Mouse (Mus musculus) liver, embryonic 16.5 days (tissue): ENCODE data around the gene Cdkn2aip. TPM values are rescaled to one million over a fixed set of nuclear protein-coding genes. Genes with fewer than 3 reads are reported as not detected.
A peak's percentile ranks its signal among the peaks of the same experiment; 100 is the strongest.

ENCODE experiments used
- ATAC-seq: fragments of 200-750 bp; cut with Nextera tagmentation; 2 replicates; pipeline ENCODE4 v1.8.0; 2017; ENCODE audit warnings: low read depth, mild to moderate bottlenecking, moderate number of reproducible peaks, moderate library complexity
- H3K27ac ChIP-seq: fragments of 300-500 bp; sonication (generic); 2 replicates; pipeline ENCODE4 v1.5.1; 2014; ENCODE audit warnings: mild to moderate bottlenecking, low read length
- H3K27me3 ChIP-seq: fragments of 300-500 bp; sonication (generic); 2 replicates; pipeline ENCODE4 v1.6.1; 2014; ENCODE audit warnings: low read depth, low read length, mixed read lengths; ENCODE audit not compliant: control insufficient read depth, insufficient read depth
- H3K36me3 ChIP-seq: fragments of 300-500 bp; sonication (generic); 2 replicates; pipeline ENCODE4 v1.6.1; 2014; ENCODE audit warnings: mild to moderate bottlenecking; ENCODE audit not compliant: control insufficient read depth, insufficient read depth
- H3K4me1 ChIP-seq: fragments of 300-500 bp; sonication (generic); 2 replicates; pipeline ENCODE4 v1.6.1; 2014; ENCODE audit warnings: low read depth, low read length, mixed read lengths; ENCODE audit not compliant: control insufficient read depth
- H3K4me2 ChIP-seq: fragments of 300-500 bp; sonication (generic); 2 replicates; pipeline ENCODE4 v1.6.1; 2014; ENCODE audit warnings: low read depth, low read length, mixed read lengths
- H3K4me3 ChIP-seq: fragments of 300-500 bp; sonication (generic); 2 replicates; pipeline ENCODE4 v1.5.1; 2014; ENCODE audit warnings: low read depth, mild to moderate bottlenecking, low read length
- H3K9ac ChIP-seq: fragments of 300-500 bp; sonication (generic); 2 replicates; pipeline ENCODE4 v1.6.1; 2014; ENCODE audit warnings: low read depth, low read length
- H3K9me3 ChIP-seq: fragments of 300-500 bp; sonication (generic); replicated peaks from 2 replicates; pipeline ENCODE4 v1.6.1; 2016; ENCODE audit warnings: low read length; ENCODE audit not compliant: control insufficient read depth
- WGBS: fragments of 180-500 bp; shearing (Covaris S2); extraction: QIAGEN DNeasy Blood & Tissue Kit; methylation state at CpG from one replicate; pipeline ENCODE4 v1.1.7; 2014; ENCODE audit not compliant: insufficient replicate concordance; 5-methylcytosine and 5-hydroxymethylcytosine counted together
- polyA plus RNA-seq: library from polyadenylated mRNA; unstranded; fragments of >200 nt; fragmentation: Nextera tagmentation; extraction: Ambion mirVana; gene quantifications from 2 replicates; pipeline ENCODE4 v1.2.1, GENCODE M21; 2015

The Cdkn2aip gene
- polyA plus RNA-seq, 1 experiment from 2014 or later, result 13.1 TPM

- H3K9ac ChIP-seq, result peak within 1 kb of the TSS; percentile 95
- no peaks in the 10 kb centered on the region for H3K9me3 ChIP-seq
- H3K36me3 ChIP-seq, result no peaks in the 10 kb centered on the region
- H3K27ac ChIP-seq, result peak within 1 kb of the TSS; percentile 98
- peak; percentile 87 for ATAC-seq
- WGBS, result under 1% methylated on average over 98 of the region's 106 CpGs
- no peaks in the 10 kb centered on the region for H3K27me3 ChIP-seq
- H3K4me2 ChIP-seq, result peak within 1 kb of the TSS; percentile 92
- H3K4me1 ChIP-seq, result peaks cover 10% of the 10 kb centered on the region
- peak within 1 kb of the TSS; percentile 98 for H3K4me3 ChIP-seq
Measured at GRCm38 (mm10) chr8:47674777-47675710, 38.7 kb downstream of the Cdkn2aip start, which contains the start of gene Ing2. Gene Ing2 (minus strand): TSS chr8:47675556.

GRCm38 (mm10) chr8:47674140-47674776 is 39.5 kb downstream of the Cdkn2aip start:
- Histone ChIP-seq H3K27ac (peak overlapping the region; percentile 86), H3K9ac (peak overlapping the region; percentile 88), H3K9me3 (no peaks in the 10 kb centered on the region), H3K36me3 (no peaks in the 10 kb centered on the region), H3K4me2 (peak overlapping the region; percentile 87), H3K4me1 (peaks cover 10% of the 10 kb centered on the region), H3K4me3 (peak overlapping the region; percentile 98), H3K27me3 (no peaks in the 10 kb centered on the region)
- no peak for ATAC-seq
- under 1% methylated on average over 52 of the region's 59 CpGs for WGBS

GRCm38 (mm10) chr8:47673317-47674139 is 40.2 kb downstream of the Cdkn2aip start:
- H3K4me1 ChIP-seq, result peaks cover 10% of the 10 kb centered on the region
- H3K4me3 ChIP-seq, result peak overlapping the region; percentile 98
- peak; percentile 42 for ATAC-seq
- no peaks in the 10 kb centered on the region for H3K27me3 ChIP-seq
- H3K9ac ChIP-seq, result peak overlapping the region; percentile 88
- no peaks in the 10 kb centered on the region for H3K9me3 ChIP-seq
- no peaks in the 10 kb centered on the region; the same call in 1 of the 2 replicates for H3K36me3 ChIP-seq
- peak overlapping the region; percentile 86 for H3K27ac ChIP-seq
- WGBS, result under 1% methylated on average over 48 of the region's 53 CpGs
- peak overlapping the region; percentile 87 for H3K4me2 ChIP-seq

- Histone ChIP-seq H3K4me3 (no peak overlapping the region), H3K27ac (no peak overlapping the region), H3K36me3 (peaks cover 9% of the 10 kb centered on the region; the same call in 1 of the 2 replicates), H3K4me2 (no peak overlapping the region), H3K27me3 (no peaks in the 10 kb centered on the region), H3K4me1 (no peaks in the 10 kb centered on the region), H3K9ac (no peak overlapping the region), H3K9me3 (no peaks in the 10 kb centered on the region)
- 73% methylated on average over 8 of the region's 8 CpGs for WGBS
- no peak for ATAC-seq
Measured at GRCm38 (mm10) chr8:47664231-47664785, 49.4 kb downstream of the Cdkn2aip start.

GRCm38 (mm10) chr8:47663201-47663600 is 50.5 kb downstream of the Cdkn2aip start:
- WGBS, result 86% methylated on average over 5 of the region's 5 CpGs
- Histone ChIP-seq H3K27me3 (no peaks in the 10 kb centered on the region), H3K4me1 (no peaks in the 10 kb centered on the region), H3K36me3 (peaks cover 8% of the 10 kb centered on the region; the same call in 1 of the 2 replicates), H3K9ac (no peak overlapping the region), H3K27ac (no peak overlapping the region), H3K4me2 (no peak overlapping the region), H3K4me3 (no peak overlapping the region), H3K9me3 (no peaks in the 10 kb centered on the region)
- ATAC-seq, result no peak

GRCm38 (mm10) chr8:47662716-47663115 is 51.0 kb downstream of the Cdkn2aip start:
- Histone ChIP-seq H3K9ac (no peak overlapping the region), H3K4me2 (no peak overlapping the region), H3K4me1 (no peaks in the 10 kb centered on the region), H3K9me3 (no peaks in the 10 kb centered on the region), H3K27me3 (no peaks in the 10 kb centered on the region), H3K36me3 (peaks cover 4% of the 10 kb centered on the region; the same call in 1 of the 2 replicates), H3K4me3 (no peak overlapping the region), H3K27ac (no peak overlapping the region)
- no peak for ATAC-seq
- WGBS, result 83% methylated on average over 5 of the region's 5 CpGs

GRCm38 (mm10) chr8:47660394-47660793 is 53.3 kb downstream of the Cdkn2aip start:
- H3K36me3 ChIP-seq, result no peaks in the 10 kb centered on the region
- H3K4me1 ChIP-seq, result no peaks in the 10 kb centered on the region
- ATAC-seq, result no peak
- no peaks in the 10 kb centered on the region for H3K27me3 ChIP-seq
- H3K9me3 ChIP-seq, result no peaks in the 10 kb centered on the region
- H3K9ac ChIP-seq, result no peak overlapping the region
- H3K4me3 ChIP-seq, result no peak overlapping the region
- no peak overlapping the region for H3K4me2 ChIP-seq
- 78% methylated on average over 7 of the region's 7 CpGs for WGBS
- H3K27ac ChIP-seq, result no peak overlapping the region

- H3K4me2 ChIP-seq, result no peak overlapping the region
- H3K36me3 ChIP-seq, result no peaks in the 10 kb centered on the region
- H3K27me3 ChIP-seq, result no peaks in the 10 kb centered on the region
- no peak overlapping the region for H3K9ac ChIP-seq
- peak; percentile 79 for ATAC-seq
- no peaks in the 10 kb centered on the region for H3K9me3 ChIP-seq
- WGBS, result 71% methylated on average over 5 of the region's 5 CpGs
- H3K4me3 ChIP-seq, result no peak overlapping the region
- no peak overlapping the region for H3K27ac ChIP-seq
- H3K4me1 ChIP-seq, result no peaks in the 10 kb centered on the region
Measured at GRCm38 (mm10) chr8:47659463-47659862, 54.3 kb downstream of the Cdkn2aip start.
